Mouse (Mus musculus) kidney, postnatal 0 days (tissue): Measurements from ENCODE around the gene Tox4. TPM values are rescaled to one million over a fixed set of nuclear protein-coding genes. Genes with fewer than 3 reads are reported as not detected.
A peak's percentile ranks its signal among the peaks of the same experiment; 100 is the strongest.

Experiments used
- ATAC-seq: fragments of 200-750 bp; cut with Nextera tagmentation; replicated peaks from 2 replicates; pipeline ENCODE4 v1.8.0; 2017; ENCODE audit warnings: low read depth, moderate number of reproducible peaks, moderate TSS enrichment, moderate library complexity; ENCODE audit not compliant: low FRiP score
- DNase-seq: peaks from one replicate; pipeline ENCODE4 v3.0.0-alpha.2; 2016; ENCODE audit warnings: low spot score
- H3K27ac ChIP-seq: fragments of 300-500 bp; sonication (generic); 2 replicates; pipeline ENCODE4 v1.5.1; 2014; ENCODE audit warnings: mild to moderate bottlenecking
- H3K27me3 ChIP-seq: fragments of 300-500 bp; sonication (generic); 2 replicates; pipeline ENCODE4 v1.6.1; 2014; ENCODE audit warnings: low read length, mixed read lengths; ENCODE audit not compliant: insufficient read depth
- H3K36me3 ChIP-seq: fragments of 300-500 bp; sonication (generic); 2 replicates; pipeline ENCODE4 v1.6.1; 2014; ENCODE audit warnings: low read length, mixed read lengths; ENCODE audit not compliant: insufficient read depth
- H3K4me1 ChIP-seq: fragments of 300-500 bp; sonication (generic); replicated peaks from 2 replicates; pipeline ENCODE4 v1.6.1; 2014; ENCODE audit warnings: antibody characterized with exemption, low read length, mixed read lengths; ENCODE audit not compliant: insufficient read depth
- H3K4me2 ChIP-seq: fragments of 300-500 bp; sonication (generic); 2 replicates; pipeline ENCODE4 v1.6.1; 2014; ENCODE audit warnings: mild to moderate bottlenecking, low read length, moderate library complexity, mixed read lengths
- H3K4me3 ChIP-seq: fragments of 300-500 bp; sonication (generic); replicated peaks from 2 replicates; pipeline ENCODE4 v1.5.1; 2014; ENCODE audit warnings: low read depth, low read length
- H3K9ac ChIP-seq: fragments of 300-500 bp; sonication (generic); 2 replicates; pipeline ENCODE4 v1.6.1; 2014; ENCODE audit warnings: low read depth, low read length
- H3K9me3 ChIP-seq: fragments of 300-500 bp; sonication (generic); replicated peaks from 2 replicates; pipeline ENCODE4 v1.6.1; 2016; ENCODE audit warnings: low read length, inconsistent platforms, mixed read lengths
- CTCF ChIP-seq: IDR thresholded peaks from 2 replicates; pipeline ENCODE4 v1.5.1; 2016; ENCODE audit warnings: antibody characterized with exemption, low read depth, mild to moderate bottlenecking, moderate library complexity
- WGBS: fragments of 180-500 bp; shearing (Covaris S2); extraction: QIAGEN DNeasy Blood & Tissue Kit; methylation state at CpG from one replicate; pipeline ENCODE4 v1.1.7; 2014; 5-methylcytosine and 5-hydroxymethylcytosine counted together
- polyA plus RNA-seq: library from polyadenylated mRNA; unstranded; fragments of >200 nt; fragmentation: Nextera tagmentation; extraction: Ambion mirVana; gene quantifications from 2 replicates; pipeline ENCODE4 v1.2.1, GENCODE M21; 2015

Gene Tox4
- polyA plus RNA-seq, 1 experiment from 2014 or later: 30.8 TPM

DNA sequence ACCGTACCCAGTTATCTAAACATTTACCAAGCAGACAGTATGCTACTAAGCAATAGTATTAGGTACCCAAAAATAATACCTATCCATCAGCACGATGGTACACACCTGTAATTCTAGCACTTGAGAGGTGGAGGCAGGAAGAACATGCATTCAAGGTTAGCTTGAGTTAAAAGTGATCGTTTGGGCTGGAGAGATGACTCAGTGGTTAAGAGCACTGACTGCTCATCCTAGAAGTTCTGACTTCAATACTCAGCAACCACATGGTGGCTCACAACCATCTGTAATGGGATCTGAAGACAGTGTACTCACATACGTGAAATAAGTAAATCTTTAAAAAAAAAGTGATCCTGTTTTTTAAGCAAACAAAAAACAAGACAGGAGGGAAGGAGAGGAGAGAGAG, 32.8 kb upstream of the Tox4 start:
- Histone ChIP-seq H3K27me3 (no peaks in the 10 kb centered on the region), H3K9ac (no peak overlapping the region), H3K4me1 (0 out of 2 replicates have a peak, but pooled peaks cover 4% of the 10 kb centered on the region), H3K27ac (no peak overlapping the region), H3K4me2 (no peak overlapping the region), H3K36me3 (no peaks in the 10 kb centered on the region), H3K9me3 (no peaks in the 10 kb centered on the region), H3K4me3 (no peak overlapping the region)
- no peak for TF ChIP-seq CTCF
- no peak for ATAC-seq
- WGBS: 68% methylated on average over 4 of the region's 4 CpGs
- DNase-seq: no peak

DNA sequence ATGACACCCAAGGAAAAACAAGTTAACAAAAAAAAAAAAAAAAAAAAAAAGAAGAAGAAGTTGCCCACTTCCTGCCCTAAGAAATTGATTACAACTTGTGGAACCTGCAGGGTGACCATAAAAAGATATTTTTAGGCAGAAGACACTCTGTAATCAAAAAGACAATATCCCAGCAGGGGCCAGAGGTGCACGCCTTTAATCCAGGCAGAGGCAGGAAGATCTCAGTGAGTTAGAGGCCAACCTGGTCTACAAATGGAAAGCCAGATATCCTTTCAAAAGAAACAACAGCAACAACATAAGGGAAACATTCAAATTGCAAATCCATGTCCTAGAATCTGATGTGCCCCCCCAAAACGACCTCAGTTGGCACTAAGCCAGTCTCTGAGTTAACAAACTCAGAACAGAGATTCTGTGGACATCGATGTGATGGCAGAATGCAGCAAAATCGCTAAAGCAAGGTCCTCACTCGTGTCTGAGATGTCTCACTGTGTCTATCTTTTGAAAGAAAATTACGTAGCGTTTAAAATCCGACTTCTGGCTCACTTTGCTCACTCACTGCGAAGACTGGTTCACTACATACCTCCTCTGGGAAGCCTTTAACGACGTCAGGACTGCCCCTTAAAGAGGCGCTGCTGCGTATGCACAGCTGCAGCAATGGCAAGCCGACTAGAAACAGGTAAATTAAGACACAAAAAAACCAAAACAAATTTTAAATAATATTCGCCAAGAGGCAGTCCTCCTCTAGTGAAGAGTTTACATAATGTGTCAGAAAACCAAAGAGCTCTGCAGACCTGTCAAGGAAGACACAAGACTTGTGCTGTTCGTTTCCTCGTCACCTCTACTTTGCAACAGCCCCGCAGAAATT, 22.4 kb upstream of the Tox4 start:
- ATAC-seq (no peak), DNase-seq (peak; percentile 46)
- Histone ChIP-seq H3K27ac (peak overlapping the region; percentile 96), H3K36me3 (no peaks in the 10 kb centered on the region), H3K4me1 (peaks cover 8% of the 10 kb centered on the region; the same call in 1 of the 2 replicates), H3K4me2 (peak overlapping the region; percentile 62), H3K27me3 (no peaks in the 10 kb centered on the region), H3K9me3 (no peaks in the 10 kb centered on the region), H3K9ac (peak overlapping the region; percentile 87), H3K4me3 (peak overlapping the region; percentile 75)
- whole genome bisulfite sequencing: 8% methylated on average over 18 of the region's 18 CpGs
- no peak for TF ChIP-seq CTCF

DNA sequence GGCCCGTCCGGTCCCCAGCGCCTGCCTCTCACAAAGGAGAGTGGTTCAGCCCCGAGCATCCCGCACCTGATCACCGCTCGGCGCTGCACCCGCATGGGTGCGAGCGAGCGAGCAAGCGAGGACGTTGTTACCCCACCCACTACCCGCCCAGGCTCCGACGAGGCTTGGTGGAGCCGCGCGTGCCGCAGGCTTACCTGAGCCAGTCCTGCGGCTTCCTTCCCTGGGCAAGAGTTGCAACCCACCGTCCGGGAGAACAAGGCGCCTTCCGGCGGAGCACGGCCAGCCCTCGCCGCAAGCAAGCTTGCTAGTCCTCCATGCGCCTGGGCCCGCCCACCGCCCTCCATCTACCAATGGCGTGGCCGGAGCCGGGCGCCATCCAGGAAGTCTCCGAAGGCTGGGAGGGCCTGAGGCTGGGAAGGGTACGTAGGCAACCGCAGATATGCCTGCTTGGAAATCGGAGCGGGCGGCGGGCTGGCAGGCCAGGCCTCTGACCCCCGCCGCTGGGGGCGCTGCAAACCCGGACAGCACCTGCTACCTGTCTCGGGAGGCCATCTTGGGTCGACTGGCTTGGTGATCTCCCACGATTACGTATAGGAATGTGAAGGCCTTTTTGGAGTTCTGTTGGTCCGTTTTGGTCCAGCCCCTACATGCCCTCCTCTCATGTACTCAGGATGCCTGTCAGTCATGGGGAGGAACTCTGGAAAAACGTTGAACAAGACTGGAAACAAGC, 21.3 kb upstream of the Tox4 start, which contains the start of gene Chd8:
Gene Chd8, minus strand, starts transcription at position 297 of the 730 bp plus-strand sequence.
- ATAC-seq (peak; percentile 100), DNase-seq (peak; percentile 98)
- under 1% methylated on average over 54 of the region's 54 CpGs for WGBS
- Histone ChIP-seq H3K27me3 (no peaks in the 10 kb centered on the region), H3K9ac (peak within 1 kb of the TSS; percentile 87), H3K4me2 (peak within 1 kb of the TSS; percentile 62), H3K4me1 (peaks cover 8% of the 10 kb centered on the region; the same call in 1 of the 2 replicates), H3K9me3 (no peaks in the 10 kb centered on the region), H3K27ac (peak within 1 kb of the TSS; percentile 96), H3K4me3 (peak within 1 kb of the TSS; percentile 75), H3K36me3 (0 out of 2 replicates have a peak, but pooled peaks cover 3% of the 10 kb centered on the region)
- peak; percentile 86 for TF ChIP-seq CTCF

DNA sequence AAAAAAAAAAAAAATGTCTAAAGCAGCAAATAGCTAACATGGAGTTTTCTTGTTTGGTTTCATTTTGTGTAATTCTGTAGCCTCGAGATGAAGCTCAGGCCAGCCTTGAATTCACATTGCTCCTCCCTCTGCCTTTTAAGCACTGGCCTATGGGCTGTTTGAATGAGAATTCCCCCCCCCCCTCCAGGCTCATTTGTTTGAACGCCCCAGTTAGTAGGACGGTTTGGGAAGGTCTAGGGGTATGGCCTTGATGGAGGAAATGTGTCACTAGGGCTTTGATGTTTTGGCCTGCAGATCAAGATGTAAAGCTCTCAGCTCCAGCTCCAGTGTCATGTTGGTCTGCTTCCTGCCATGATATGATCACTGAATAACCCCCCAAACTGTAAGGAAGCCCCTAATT, 6.2 kb upstream of the Tox4 start:
- no peaks in the 10 kb centered on the region for H3K27me3 ChIP-seq
- 0 out of 2 replicates have a peak, but pooled peaks cover 14% of the 10 kb centered on the region for H3K36me3 ChIP-seq
- H3K4me1 ChIP-seq: no peaks in the 10 kb centered on the region
- H3K9me3 ChIP-seq: no peaks in the 10 kb centered on the region
- H3K4me2 ChIP-seq: no peak overlapping the region
- ATAC-seq (no peak; the same call in 1 of the 2 replicates), DNase-seq (no peak)
- no peak overlapping the region for H3K27ac ChIP-seq
- TF ChIP-seq CTCF: no peak
- no peak overlapping the region for H3K4me3 ChIP-seq
- WGBS: 61% methylated on average over 3 of the region's 3 CpGs
- no peak overlapping the region for H3K9ac ChIP-seq

DNA sequence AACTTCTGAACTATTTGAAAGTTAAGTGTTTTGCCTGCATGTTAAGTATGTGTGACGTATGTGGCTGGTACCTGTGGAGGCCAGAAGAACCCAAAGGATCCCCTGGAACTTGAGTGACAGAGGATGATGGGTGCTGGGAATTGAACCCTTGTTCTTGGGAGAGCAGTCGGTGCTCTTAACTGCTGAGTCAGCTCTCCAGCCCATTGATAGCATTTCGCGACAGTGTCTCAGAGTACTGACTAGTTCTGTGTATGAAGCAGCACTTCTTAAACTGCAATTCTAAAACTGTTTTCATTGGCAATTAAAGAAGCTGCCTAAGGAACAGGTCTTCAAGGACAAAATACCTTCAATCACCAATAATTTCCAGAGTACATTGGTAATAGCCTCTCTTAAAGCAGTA, 1.7 kb upstream of the Tox4 start:
- Histone ChIP-seq H3K36me3 (0 out of 2 replicates have a peak, but pooled peaks cover 6% of the 10 kb centered on the region), H3K4me1 (peaks cover 6% of the 10 kb centered on the region; the same call in 1 of the 2 replicates), H3K4me3 (no peak overlapping the region), H3K27me3 (no peaks in the 10 kb centered on the region), H3K27ac (no peak overlapping the region), H3K9ac (no peak overlapping the region), H3K4me2 (no peak overlapping the region), H3K9me3 (no peaks in the 10 kb centered on the region)
- no peak for ATAC-seq
- no peak for DNase-seq
- whole genome bisulfite sequencing: 94% methylated on average over 4 of the region's 4 CpGs
- no peak for TF ChIP-seq CTCF

DNA sequence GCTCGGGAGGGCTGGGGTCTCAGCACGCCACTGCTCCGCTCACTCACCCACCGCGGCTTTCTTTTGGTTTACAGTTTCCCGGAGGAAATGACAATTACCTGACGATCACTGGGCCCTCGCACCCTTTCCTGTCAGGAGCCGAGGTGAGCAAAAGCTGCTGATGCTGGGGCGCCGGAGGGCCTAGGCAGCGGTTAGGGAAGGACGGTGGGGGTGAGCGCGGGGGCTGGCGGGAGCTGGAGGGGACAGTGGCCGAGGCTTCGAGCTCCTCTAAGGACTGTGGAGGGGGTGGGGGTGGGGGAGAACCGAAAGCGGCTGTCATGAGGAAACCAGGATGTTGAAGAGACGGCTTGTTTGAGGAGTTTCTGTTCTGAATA, 788 bp downstream of the Tox4 start:
- ATAC-seq: peak; percentile 34
- Histone ChIP-seq H3K9me3 (no peaks in the 10 kb centered on the region), H3K36me3 (0 out of 2 replicates have a peak, but pooled peaks cover 4% of the 10 kb centered on the region), H3K4me1 (peaks cover 6% of the 10 kb centered on the region; the same call in 1 of the 2 replicates), H3K9ac (peak overlapping the region; percentile 84), H3K4me2 (peak overlapping the region; percentile 66), H3K27me3 (no peaks in the 10 kb centered on the region), H3K27ac (peak overlapping the region; percentile 92), H3K4me3 (peak overlapping the region; percentile 83)
- no peak for TF ChIP-seq CTCF
- DNase-seq: peak; percentile 50
- 1% methylated on average over 21 of the region's 21 CpGs for WGBS
